In the genomic region with DNA sequence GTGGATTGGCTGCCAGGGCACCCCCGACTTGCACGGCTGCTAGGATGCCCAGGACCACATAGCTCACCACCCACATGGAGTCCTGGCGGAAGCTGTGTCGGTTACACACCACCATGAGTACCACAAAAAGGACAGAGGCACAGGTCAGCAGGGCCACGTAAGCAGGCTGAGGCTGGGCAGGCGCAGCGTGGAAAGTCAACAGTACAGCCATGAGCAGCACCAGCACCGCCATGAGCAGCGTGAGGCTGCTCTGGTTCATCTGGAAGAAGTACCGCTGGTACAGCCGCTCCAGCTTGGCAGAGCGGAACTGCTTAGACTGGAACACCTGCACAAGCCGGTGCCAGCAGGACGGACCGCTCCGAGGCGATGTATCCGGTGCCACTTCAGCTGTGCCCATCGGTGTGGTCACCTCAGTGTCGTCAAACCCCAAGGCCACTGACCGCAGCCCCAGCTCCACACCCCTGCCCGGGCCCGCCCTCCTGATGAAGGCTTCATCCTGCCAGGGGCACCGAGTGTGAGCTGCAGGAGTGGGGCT, we compare ENCODE assay signal across 12 mouse cellular contexts. TPM values are rescaled to one million over a fixed set of nuclear protein-coding genes. Genes with fewer than 3 reads are reported as not detected.
A peak's percentile ranks its signal among the peaks of the same experiment; 100 is the strongest.
DNase-seq lines count a peak whose midpoint lies in the region; ATAC-seq and TF ChIP-seq lines count a peak whose summit lies in the region.
"Had no signal": no experiment of that assay in that cellular context is flagged by ENCODE, and none has a peak within 500 bp of the region (broad histone marks: within the 10 kb centered on the region; RNA-seq: fewer than 3 reads in every experiment).

No protein-coding gene starts in this region.

- no peak for ATAC-seq in liver, embryonic 11.5 days (replicated peaks; ENCODE audit: low FRiP score)
- ATAC-seq in megakaryocyte-erythroid progenitor cell, adult 5-6 weeks (replicated peaks; ENCODE audit: low FRiP score, low TSS enrichment, poor library complexity, severe bottlenecking) = no peak
- ATAC-seq: midbrain, embryonic 16.5 days had no signal

- peak overlapping the region; percentile 67 for H3K4me3 ChIP-seq in gastrocnemius, adult 2 months
- H3K4me3 ChIP-seq in liver, embryonic 11.5 days (ENCODE audit: low read depth, low read length) = no peak overlapping the region
- H3K4me3 ChIP-seq: forebrain, embryonic 12.5 days had no signal

- peak overlapping the region; percentile 90 for H3K27ac ChIP-seq in gastrocnemius, adult 2 months
- peak overlapping the region; percentile 70 for H3K27ac ChIP-seq in liver, embryonic 11.5 days (ENCODE audit: low read depth, low read length)
- H3K27ac ChIP-seq: forebrain, embryonic 12.5 days had no signal

- H3K4me2 ChIP-seq in liver, embryonic 11.5 days = no peak overlapping the region
- H3K4me2 ChIP-seq: forebrain, embryonic 12.5 days had no signal

- H3K9me3 ChIP-seq in liver, embryonic 11.5 days (ENCODE audit: control insufficient read depth, low read length) = no peaks in the 10 kb centered on the region
- H3K9me3 ChIP-seq: forebrain, embryonic 12.5 days had no signal

- peaks cover 30% of the 10 kb centered on the region for H3K36me3 ChIP-seq in liver, embryonic 11.5 days (ENCODE audit: control insufficient read depth, insufficient read depth, low read length)

- WGBS in liver, embryonic 11.5 days = 92% methylated on average over 24 of the region's 24 CpGs

- intact Hi-C loops in gastrocnemius, adult 2 months (cut with DNase I) = no loop called here

- no peak overlapping the region for H3K9ac ChIP-seq in liver, embryonic 11.5 days (ENCODE audit: low read depth, low read length)
- H3K9ac ChIP-seq: forebrain, embryonic 12.5 days had no signal

- no peaks in the 10 kb centered on the region for H3K27me3 ChIP-seq in liver, embryonic 11.5 days (replicated peaks; ENCODE audit: control insufficient read depth, insufficient read depth, low read length)
- H3K27me3 ChIP-seq: forebrain, embryonic 12.5 days had no signal

- TF ChIP-seq CTCF in gastrocnemius, adult 2 months (IDR thresholded peaks at IDR 0.05) = no peak

- DNase-seq in gastrocnemius, adult 2 months = peak; percentile 43
- no peak for DNase-seq in gastrocnemius, adult 18-20 months (ENCODE audit: low spot score)
- DNase-seq in liver, embryonic 11.5 days (ENCODE audit: low spot score) = no peak
- no peak for DNase-seq in liver
- DNase-seq in kidney, postnatal 25 days = peak; percentile 37 to 81
- DNase-seq in thymus, postnatal 25 days = no peak
- no peak for DNase-seq in spleen, adult 18-20 months
- DNase-seq: lung, adult 2 months; right cerebral cortex, postnatal 14 days had no signal

- H3K4me1 ChIP-seq in liver, embryonic 11.5 days (replicated peaks; ENCODE audit: control insufficient read depth, insufficient read depth, low read length) = peaks cover 66% of the 10 kb centered on the region

RNA-seq across cellular contexts. Expression of a gene that starts 5.8 kb away (rescaled TPM):
- total RNA-seq in gastrocnemius, adult 2 months (2021) = 10 to 100 TPM; 22.8 to 23.1 TPM
- 10 to 100 TPM; 14.3 to 17.9 TPM for total RNA-seq in gastrocnemius, adult 18-20 months (2021)
- 8.3 and 12.3 TPM in 2 replicates for polyA plus RNA-seq in liver, embryonic 11.5 days (2014; fragmentation: Nextera tagmentation; extraction: Ambion mirVana)
- total RNA-seq in megakaryocyte-erythroid progenitor cell, adult 5-6 weeks (2014; fragmentation: Nextera tagmentation) = 55.8 and 57.2 TPM in 2 replicates
- 28.8 and 45.9 TPM in 2 replicates for total RNA-seq in megakaryocyte-erythroid progenitor cell, adult 5-6 weeks (2017)

RNA-seq across cellular contexts. Expression of a gene that starts 26.5 kb away (rescaled TPM):
- total RNA-seq in gastrocnemius, adult 2 months (2021) = 1 to 10 TPM; 1.8 to 2.2 TPM
- total RNA-seq in gastrocnemius, adult 18-20 months (2021) = under 1 TPM; 0.64 to 0.85 TPM
- 13.2 TPM in 2 replicates for polyA plus RNA-seq in liver, embryonic 11.5 days (2014; fragmentation: Nextera tagmentation; extraction: Ambion mirVana)
- total RNA-seq in megakaryocyte-erythroid progenitor cell, adult 5-6 weeks (2014; fragmentation: Nextera tagmentation) = not detected in 2 replicates
- total RNA-seq in megakaryocyte-erythroid progenitor cell, adult 5-6 weeks (2017) = not detected in 2 replicates

RNA-seq across cellular contexts. Expression of a gene that starts 33.3 kb away (rescaled TPM):
- 1 to 10 TPM in 1 of 2 experiments, not detected in 1; 1.2 TPM for total RNA-seq in gastrocnemius, adult 2 months (2021)
- total RNA-seq in gastrocnemius, adult 18-20 months (2021) = under 1 TPM in 1 of 2 experiments, not detected in 1; 0.91 TPM
- 0.55 TPM in 1 of 2 replicates, not detected in the other for polyA plus RNA-seq in liver, embryonic 11.5 days (2014; fragmentation: Nextera tagmentation; extraction: Ambion mirVana)
- total RNA-seq in megakaryocyte-erythroid progenitor cell, adult 5-6 weeks (2014; fragmentation: Nextera tagmentation) = not detected in 2 replicates
- total RNA-seq in megakaryocyte-erythroid progenitor cell, adult 5-6 weeks (2017) = not detected in 2 replicates
- polyA plus RNA-seq: forebrain, embryonic 12.5 days; lung, adult 2 months; midbrain, embryonic 16.5 days had no signal

RNA-seq across cellular contexts. Expression of a gene that starts 33.4 kb away (rescaled TPM):
- total RNA-seq in gastrocnemius, adult 2 months (2021) = 10 to 100 TPM; 20.4 to 20.5 TPM
- total RNA-seq in gastrocnemius, adult 18-20 months (2021) = 10 to 100 TPM; 21.1 to 24.3 TPM
- polyA plus RNA-seq in liver, embryonic 11.5 days (2014; fragmentation: Nextera tagmentation; extraction: Ambion mirVana) = 56.0 and 56.3 TPM in 2 replicates
- 66.8 and 70.7 TPM in 2 replicates for total RNA-seq in megakaryocyte-erythroid progenitor cell, adult 5-6 weeks (2014; fragmentation: Nextera tagmentation)
- total RNA-seq in megakaryocyte-erythroid progenitor cell, adult 5-6 weeks (2017) = 80.8 and 88.3 TPM in 2 replicates

RNA-seq across cellular contexts. Expression of a gene that starts 58.6 kb away (rescaled TPM):
- 10 to 100 TPM; 66.3 to 67.4 TPM for total RNA-seq in gastrocnemius, adult 2 months (2021)
- total RNA-seq in gastrocnemius, adult 18-20 months (2021) = 10 to 100 TPM; 65.7 to 83.1 TPM
- 18.8 and 19.4 TPM in 2 replicates for polyA plus RNA-seq in liver, embryonic 11.5 days (2014; fragmentation: Nextera tagmentation; extraction: Ambion mirVana)
- 79.8 and 96.4 TPM in 2 replicates for total RNA-seq in megakaryocyte-erythroid progenitor cell, adult 5-6 weeks (2014; fragmentation: Nextera tagmentation)
- total RNA-seq in megakaryocyte-erythroid progenitor cell, adult 5-6 weeks (2017) = 152 and 181 TPM in 2 replicates

Comparison
In these comparisons a context has a peak if more than half of its experiments do, and no peak if none do; other contexts are left out.
1. DNase-seq: peak in gastrocnemius, adult 2 months (single experiment) and kidney, postnatal 25 days (2 of 2); none in gastrocnemius, adult 18-20 months (single experiment), liver, embryonic 11.5 days (single experiment), liver (single experiment), thymus, postnatal 25 days (single experiment) and spleen, adult 18-20 months (0 of 2).